Mouse (Mus musculus): Measurements from ENCODE around the gene Scyl1.

DNA sequence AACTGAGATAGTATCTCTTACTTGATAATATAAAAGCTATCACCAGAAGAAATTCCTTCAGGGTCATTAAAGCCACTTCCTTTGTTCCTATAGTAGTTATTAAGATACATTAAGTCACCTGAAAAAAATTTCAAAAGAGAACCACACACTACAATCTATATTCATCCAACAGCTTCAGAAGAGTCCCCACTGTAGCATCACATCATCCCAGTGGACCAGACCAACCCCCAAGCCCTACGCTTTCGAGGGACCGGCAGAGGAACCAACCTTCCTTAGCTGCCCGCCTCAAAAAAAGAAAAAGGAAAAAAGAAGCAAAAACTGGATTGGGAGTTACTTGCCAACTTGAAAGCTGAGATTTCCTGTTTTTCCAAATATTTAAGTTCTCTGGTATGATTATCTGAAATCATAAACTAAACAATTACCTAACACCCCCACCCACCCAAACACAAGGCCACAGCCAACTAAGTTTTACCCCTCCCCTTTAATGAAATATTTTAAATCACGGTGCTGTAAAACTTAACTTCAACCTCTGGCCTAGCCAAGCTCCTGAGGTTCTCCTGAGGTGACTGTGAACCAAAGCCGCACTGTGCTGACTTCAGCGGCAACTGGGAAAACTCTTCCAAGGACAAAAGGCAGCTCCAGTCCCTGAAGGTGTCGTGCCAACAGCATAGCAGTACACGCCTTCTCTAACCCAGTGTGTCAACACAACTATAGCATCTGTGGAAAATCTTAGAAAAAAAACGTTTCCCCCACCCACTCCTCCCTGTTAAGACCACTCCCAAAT lies 28.5 kb upstream of the Scyl1 start:
- TF ChIP-seq CTCF (IDR thresholded peaks at IDR 0.05; ENCODE audit: control insufficient read depth, insufficient read depth, low read length) (no peak), POLR2A (IDR thresholded peaks at IDR 0.05; ENCODE audit: borderline replicate concordance, control insufficient read depth, low read depth, low read length) (no peak)
